Mouse (Mus musculus): ENCODE data around the gene Gm10840. TPM values are rescaled to one million over a fixed set of nuclear protein-coding genes. Genes with fewer than 3 reads are reported as not detected.
"Not testable (repeated sequence)": the region's sequence is repeated elsewhere in the genome, so short reads cannot be mapped to it uniquely, and the experiment has no call there.

Gene Gm10840
- not detected for total RNA-seq (2021)

DNA sequence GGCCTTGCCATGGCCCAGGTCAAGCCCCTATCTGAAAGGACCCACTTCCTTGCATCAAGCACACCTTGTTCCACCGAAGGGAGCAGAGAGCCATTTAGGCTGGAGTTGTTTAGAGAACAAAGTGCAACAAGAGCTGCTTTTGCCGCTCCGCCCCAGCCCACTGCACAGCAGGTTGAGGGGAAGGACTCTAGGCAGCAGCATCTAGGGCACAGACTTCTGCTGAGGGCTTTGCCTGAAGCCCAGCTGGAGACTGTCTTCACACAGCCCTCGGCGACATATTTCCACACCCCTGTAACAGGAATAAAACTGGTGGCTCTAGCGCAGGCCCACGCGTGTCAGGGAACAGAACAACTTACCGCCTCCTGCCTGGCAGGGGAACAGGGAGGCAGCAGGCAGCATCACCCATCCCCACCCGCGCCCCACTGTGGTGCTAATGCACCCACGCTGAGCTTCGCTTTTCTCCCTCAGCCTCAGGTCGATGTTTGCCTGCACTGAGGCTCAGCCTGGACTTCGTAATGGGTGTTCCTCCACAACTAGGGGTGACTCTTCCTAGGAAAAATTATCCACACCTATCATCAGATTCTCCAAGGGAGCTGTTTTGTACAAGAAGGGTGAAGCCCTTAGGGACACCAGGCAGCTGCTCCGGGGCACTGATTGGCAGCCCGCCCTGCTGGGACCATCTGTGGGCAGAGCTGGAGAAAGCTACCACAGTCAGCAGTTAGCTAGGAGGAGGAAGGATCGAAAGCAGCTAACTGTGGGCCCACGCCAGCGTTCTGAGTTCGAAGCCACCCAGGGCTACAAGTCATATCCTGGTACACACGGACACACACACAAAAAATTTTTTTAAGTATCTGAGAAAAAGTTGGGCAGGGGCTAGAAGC is at the start of gene Gm10840, which contains the start of gene Limd2:
Gene Gm10840, plus strand, starts transcription at position 10 of the 881 bp plus-strand sequence.
Gene Limd2, minus strand, starts transcription at position 20 of the 881 bp plus-strand sequence.
- intact Hi-C loops (cut with DNase I), result loop anchor here (1.0 to 2.0 kb wide), 3 partner anchors 18 to 76 kb away; partner anchors contain the start of genes Ccdc47, Ddx42 and Map3k3

GRCm38 (mm10) chr11:106111688-106112087 is 49.0 kb upstream of the Gm10840 start:
- intact Hi-C loops (cut with DNase I), result no loop called here
- DNase-seq (ENCODE audit: low spot score in 2 of 2), result no peak

More for the DNA sequence above, at the start of gene Gm10840, which contains the start of gene Limd2:
- DNase-seq (ENCODE audit: low spot score in 2 of 2), result peak; percentile 85 to 98

DNA sequence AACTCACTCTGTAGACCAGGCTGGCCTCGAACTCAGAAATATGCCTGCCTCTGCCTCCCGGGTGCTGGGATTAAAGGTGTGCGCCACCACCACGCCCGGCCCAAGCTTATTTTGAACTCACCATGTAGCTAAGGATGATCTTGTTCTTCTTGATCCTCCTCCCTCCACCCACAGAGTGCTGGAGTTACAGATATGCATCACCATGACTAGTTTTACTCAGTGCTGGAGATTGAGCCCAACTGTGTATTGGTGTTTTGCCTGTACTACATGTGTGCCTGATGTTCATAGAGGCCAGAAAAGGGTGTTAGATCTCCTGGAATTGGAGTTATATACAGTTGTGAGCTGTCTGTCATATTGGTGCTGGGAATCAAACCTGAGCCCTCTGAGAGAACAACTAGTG is 38.4 kb upstream of the Gm10840 start:
- intact Hi-C loops (cut with DNase I), result no loop called here
- no peak for DNase-seq (ENCODE audit: low spot score in 2 of 2)

DNA sequence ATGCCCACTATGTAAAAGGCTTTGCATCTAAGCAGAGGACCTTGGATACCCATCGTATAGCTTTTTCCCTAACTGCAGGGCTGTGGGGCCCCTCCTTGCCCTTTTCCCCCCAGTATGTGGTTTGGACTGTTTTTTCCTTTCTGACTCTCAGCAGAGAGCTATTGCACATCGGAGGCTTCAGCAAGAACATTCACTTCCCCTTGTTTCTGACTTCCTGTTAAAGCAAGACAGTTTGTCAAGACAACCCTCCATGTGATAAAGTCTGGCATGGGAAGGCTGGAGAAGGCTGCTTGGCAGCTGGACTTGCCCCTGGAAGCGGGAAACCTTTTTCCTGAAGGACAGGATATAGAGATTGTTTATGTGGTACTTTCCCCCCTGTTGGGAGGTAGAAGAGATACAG is 37.9 kb upstream of the Gm10840 start:
- intact Hi-C loops (cut with DNase I), result no loop called here
- peak in 1 of 2 experiments; percentile 28 for DNase-seq (ENCODE audit: low spot score in 2 of 2)

DNA sequence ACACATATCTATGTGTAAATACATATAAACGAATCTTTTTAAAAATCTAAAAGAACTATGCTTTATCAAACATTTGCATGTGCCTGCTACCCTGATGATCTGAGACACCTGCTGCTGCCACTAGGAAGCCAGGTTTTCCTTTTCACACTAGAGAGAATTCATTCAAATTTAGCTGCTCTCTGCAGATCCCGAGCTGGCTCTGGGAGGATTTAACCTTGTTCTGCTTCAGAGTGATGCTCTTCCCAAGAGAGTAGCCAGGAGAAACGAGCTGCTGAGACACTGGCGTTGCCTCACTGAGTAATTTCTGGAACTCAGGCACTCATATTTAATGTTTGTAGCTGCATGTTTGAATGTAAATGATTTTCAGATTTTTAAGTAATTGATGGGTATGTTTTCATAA is 35.9 kb upstream of the Gm10840 start:
- DNase-seq (ENCODE audit: low spot score in 2 of 2), result peak in 1 of 2 experiments; percentile 18
- intact Hi-C loops (cut with DNase I), result no loop called here

GRCm38 (mm10) chr11:106125827-106126226 is 34.8 kb upstream of the Gm10840 start:
- DNase-seq (ENCODE audit: low spot score in 2 of 2), result no peak
- intact Hi-C loops (cut with DNase I), result no loop called here

GRCm38 (mm10) chr11:106126727-106127373 is 33.8 kb upstream of the Gm10840 start:
- intact Hi-C loops (cut with DNase I); DNase-seq (ENCODE audit: low spot score in 2 of 2): not testable (repeated sequence)

GRCm38 (mm10) chr11:106129477-106129876 is 31.2 kb upstream of the Gm10840 start:
- intact Hi-C loops (cut with DNase I), result no loop called here
- no peak for DNase-seq (ENCODE audit: low spot score in 2 of 2)

DNA sequence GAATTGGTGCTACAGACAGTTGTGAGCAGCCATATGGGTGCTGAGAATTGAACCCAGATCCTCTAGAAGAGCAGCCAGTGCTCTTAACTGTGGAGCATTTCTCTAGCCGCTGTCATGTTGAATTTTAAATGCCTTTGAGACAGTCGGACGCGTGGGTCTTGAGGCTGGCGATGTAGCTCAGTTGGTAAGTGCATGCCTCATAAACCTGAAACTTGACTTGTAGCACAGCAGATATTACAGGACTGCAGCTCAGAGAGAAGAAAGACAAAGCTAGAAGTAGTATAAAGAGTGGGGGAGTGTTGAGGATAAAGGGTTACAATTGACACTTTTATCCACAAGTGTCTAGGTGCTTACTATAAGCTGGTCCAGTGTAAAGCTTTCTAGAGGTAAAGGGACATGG is 28.1 kb upstream of the Gm10840 start:
- intact Hi-C loops (cut with DNase I), result no loop called here
- DNase-seq (ENCODE audit: low spot score in 2 of 2), result no peak

DNA sequence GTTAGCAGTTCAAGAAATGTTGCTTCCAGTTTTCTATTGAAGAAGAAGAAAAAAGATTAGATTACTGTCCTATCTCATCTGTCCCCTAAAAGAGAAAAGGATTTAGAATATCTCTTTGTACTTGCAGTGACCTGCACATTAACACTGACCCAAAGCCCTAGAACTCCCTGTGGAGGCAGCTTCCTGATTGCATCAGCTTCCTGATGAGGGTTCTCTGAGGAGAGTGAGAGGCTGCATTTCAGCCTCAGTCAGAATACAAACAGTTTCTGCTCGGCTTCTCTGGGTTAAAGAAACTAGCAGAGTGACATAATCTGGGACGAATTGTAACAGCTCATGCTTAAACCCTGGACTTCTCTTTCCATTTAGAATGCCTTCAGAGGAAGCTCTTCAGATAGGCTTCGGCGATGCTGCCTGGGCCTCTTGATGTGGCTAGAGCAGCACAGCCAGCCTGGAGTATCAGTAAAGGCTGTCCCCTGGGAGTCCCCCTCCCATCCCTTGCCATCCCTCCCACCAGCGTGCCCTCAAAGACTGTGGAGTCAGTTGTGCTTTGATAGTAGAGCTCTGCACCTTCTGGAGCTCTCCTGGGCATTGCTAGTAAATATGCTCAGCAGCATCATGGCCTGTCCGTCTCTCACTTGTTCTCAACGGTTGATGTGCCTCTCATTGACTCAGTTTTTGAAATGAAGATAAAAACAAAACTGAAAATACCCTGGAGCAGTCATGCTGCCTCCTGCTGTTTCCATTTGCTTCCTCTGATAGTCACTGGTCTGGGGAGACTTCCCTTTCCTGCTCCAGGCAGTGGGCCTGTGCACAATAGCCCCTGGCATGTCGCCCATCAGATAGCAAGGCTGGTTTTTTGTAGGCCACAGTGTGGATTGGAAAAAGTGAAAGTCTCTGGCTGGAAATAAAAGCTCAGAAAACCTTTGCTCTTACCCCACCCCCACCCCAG is 25.8 kb upstream of the Gm10840 start:
- peak in 1 of 2 experiments; percentile 39 for DNase-seq (ENCODE audit: low spot score in 2 of 2)
- intact Hi-C loops (cut with DNase I), result no loop called here

GRCm38 (mm10) chr11:106151219-106151618 is 9.4 kb upstream of the Gm10840 start:
- no peak for DNase-seq (ENCODE audit: low spot score in 2 of 2)
- intact Hi-C loops (cut with DNase I), result no loop called here

DNA sequence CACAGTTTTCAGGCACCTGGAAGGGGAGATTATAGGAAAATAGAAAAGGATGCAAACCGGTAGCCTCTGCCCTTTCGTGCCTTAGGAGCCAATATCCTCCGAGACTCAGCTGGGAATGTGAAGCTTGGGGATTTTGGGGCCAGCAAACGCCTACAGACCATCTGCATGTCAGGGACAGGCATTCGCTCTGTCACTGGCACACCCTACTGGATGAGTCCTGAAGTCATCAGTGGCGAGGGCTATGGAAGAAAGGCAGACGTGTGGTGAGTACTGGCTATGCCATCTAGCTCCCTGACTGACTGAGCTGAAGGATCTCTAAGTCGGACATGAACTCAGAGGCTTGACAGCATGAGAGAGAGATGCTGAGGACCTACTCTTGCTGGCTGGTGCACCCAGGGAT is 8.5 kb upstream of the Gm10840 start:
- intact Hi-C loops (cut with DNase I), result no loop called here
- DNase-seq (ENCODE audit: low spot score in 2 of 2), result peak; percentile 50 to 85

DNA sequence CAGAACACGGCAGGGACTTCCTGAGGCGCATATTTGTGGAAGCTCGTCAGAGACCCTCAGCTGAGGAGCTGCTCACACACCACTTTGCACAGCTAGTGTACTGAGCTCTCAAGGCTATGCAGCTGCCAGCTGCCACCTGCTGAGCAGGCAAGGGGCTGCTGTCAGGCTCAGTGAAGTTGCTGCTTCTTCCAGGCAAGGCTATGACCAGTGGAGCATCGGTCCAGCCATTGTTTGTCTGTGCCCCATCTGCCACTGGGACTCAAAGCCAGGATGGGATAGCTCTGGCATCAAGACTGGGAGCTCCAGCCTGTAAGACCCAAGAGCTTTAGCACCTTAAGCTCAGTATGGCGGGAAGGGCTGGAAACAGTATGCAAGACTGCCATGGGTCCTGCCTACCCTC is 6.6 kb upstream of the Gm10840 start:
- no peak for DNase-seq (ENCODE audit: low spot score in 2 of 2)
- intact Hi-C loops (cut with DNase I), result no loop called here

DNA sequence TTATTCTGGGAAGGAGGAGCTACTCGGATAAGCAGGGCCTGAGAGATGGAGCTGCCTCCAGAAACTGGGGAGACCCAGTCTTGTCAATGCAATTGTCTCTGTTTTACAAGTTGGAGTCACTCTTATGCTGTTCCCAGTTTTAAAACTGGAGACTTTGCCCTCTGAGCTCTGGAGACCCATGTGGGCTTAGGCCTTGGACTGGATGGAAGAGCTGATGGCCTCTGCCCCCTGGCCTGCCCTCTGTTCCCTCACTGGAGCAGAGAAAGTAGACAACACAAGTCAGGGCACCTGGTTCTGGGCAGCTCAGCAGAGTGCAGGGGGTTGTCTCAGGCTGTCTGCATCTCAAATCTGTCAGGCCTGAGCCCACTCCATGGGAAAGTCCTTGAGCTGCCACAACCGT is 5.9 kb upstream of the Gm10840 start:
- no peak for DNase-seq (ENCODE audit: low spot score in 2 of 2)
- intact Hi-C loops (cut with DNase I), result no loop called here

DNA sequence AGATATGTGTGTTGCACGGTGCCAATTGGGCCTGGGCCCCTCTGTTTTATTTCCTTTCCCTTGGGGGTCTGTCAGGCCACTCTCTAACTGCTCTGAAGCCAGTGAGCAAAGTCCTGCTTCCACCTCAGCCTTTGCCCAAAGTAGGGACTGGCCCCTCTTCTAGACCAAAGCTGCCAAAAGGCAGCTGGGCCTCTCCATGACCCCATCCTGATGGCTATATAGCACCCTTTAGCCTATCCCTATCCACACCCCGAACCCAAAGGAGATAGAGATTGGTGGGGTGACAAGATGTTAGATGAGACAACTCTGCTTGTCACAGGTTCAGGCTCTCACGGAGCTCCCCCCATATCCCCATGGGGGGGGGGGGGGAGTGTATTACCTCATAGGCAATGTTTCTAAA is 4.9 kb upstream of the Gm10840 start:
- intact Hi-C loops (cut with DNase I), result no loop called here
- DNase-seq (ENCODE audit: low spot score in 2 of 2), result no peak

DNA sequence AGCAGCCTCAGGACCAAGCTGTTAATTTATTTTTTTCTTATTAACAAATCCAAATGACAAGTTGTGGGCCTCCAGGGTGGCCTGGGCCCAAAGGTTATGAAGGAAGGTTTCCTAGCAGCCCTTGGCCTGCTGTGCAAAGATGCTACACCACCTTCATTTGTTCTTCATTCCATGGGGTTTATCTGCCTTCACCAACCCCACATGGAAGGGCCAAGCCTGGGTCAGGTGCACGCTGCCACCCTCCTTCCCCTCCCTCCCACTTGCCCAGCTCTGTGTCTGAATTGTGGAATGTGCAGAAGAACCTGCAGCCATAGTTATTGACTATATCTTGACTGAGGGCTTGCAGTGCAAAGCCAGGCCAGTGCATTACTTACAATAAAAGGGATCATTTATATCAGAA is 4.4 kb upstream of the Gm10840 start:
- no peak for DNase-seq (ENCODE audit: low spot score in 2 of 2)
- intact Hi-C loops (cut with DNase I), result no loop called here

DNA sequence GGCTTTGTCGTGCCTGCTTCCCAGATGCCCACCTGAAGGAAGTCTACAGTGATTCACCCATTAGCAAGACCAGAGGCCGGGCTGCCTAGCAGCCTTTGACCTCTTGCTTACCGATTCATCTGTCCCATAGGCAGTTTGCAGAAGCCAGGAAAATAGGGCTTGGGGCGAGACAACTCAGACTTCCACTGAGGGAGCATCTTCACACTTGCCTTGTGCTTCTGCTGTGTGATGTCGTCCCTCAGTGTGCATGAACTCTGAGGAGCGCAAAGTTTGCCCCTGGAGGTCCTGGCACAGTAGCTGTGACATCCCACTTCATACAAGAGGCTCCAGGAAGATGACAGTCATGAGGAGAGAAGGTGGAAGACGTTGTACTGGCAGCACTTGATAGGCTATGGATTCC is 3.5 kb upstream of the Gm10840 start:
- intact Hi-C loops (cut with DNase I), result no loop called here
- DNase-seq (ENCODE audit: low spot score in 2 of 2), result no peak

DNA sequence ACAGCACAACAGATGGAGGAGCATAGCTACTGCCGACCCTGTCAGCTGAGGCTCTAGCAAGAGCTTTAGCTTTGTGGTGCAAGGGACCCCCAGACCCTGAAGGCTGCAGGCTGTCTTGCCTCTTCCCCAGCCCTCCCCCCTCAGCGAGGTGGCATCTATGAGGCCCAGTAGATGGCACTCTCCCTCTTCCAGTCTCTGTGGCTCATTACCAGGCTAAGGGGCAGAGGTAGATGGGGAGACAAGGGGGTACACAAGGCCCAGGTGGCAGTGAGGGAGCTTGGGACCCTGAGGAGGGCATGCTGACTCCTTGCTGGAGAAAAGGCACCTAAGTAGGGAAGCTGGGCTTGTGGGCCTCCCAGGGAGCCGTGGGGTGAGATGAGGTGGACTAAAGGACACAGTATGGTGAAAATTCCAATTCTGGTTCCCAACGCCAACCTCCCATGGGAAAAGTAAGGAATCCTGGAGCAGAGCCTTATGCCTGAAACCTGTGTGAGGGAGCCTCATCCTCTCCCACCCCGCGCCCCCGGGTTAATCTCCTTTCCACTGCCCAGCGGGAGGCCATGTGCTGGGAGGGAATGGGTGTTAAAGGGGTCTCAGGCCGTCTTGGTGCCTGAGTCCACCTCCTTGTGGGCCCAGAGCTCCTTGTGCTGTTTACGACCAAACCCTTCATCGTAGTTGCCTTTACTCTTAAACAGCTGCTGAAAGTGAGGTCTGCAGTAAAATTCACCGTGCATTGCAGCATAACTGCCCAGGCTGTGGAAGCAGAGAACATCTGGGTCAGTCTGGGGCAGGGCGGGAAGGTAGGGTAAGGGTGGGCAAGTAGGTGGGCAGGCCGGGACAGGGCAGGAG is 2.3 kb upstream of the Gm10840 start:
- intact Hi-C loops (cut with DNase I), result loop anchor here (1.0 kb wide), 1 partner anchor 35 kb away; no protein-coding TSS in a partner anchor
- peak in 1 of 2 experiments; percentile 57 for DNase-seq (ENCODE audit: low spot score in 2 of 2)

DNA sequence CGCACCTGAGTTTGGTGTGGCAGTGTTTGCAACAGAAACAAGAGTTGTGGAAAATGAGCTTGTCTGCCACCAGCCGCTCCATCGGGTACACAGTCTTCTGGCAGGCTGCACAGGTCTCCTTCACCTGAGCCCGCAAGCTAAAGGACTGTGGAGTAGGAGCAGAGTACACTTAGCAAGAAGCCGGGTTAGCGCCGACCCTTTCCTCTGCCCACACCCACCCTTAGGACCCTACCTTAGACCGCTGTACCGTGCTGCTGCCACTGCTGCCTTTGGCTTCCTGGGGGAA is 1.8 kb upstream of the Gm10840 start:
- peak in 1 of 2 experiments; percentile 41 for DNase-seq (ENCODE audit: low spot score in 2 of 2)

More for the DNA sequence above, 1.8 kb upstream of the Gm10840 start:
- intact Hi-C loops (cut with DNase I), result loop anchor here (1.0 kb wide), 1 partner anchor 34 kb away; no protein-coding TSS in a partner anchor
